Mouse (Mus musculus) forelimb bud, embryonic 11.5 days (tissue): ENCODE results near the gene Cdk9.
A peak's percentile ranks its signal among the peaks of the same experiment; 100 is the strongest.

Experiments used
- DNase-seq: peaks from one replicate; pipeline ENCODE4 v3.0.0-alpha.2; 2012; ENCODE audit warnings: low read depth, low spot score

Gene Cdk9

DNA sequence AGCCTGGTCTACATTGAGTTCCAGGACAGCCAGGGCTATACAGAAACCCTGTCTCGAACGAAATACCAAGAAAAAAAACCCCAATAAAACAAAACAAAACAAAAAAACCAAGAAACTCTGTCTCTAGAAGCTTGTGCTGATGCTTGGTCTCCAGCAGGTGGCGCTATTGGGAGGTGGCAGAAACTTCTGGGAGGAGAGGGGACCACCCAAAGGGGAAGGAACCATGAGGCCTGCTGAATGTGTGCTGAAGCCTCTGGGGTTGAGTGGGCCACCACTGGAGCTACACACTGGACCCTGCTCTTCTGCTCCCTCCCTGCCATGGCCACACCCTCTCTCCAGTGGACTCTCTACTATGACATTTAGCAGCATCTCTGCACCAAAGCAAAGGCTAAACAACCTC is 4.2 kb downstream of the Cdk9 start:
- DNase-seq = peak; percentile 77

DNA sequence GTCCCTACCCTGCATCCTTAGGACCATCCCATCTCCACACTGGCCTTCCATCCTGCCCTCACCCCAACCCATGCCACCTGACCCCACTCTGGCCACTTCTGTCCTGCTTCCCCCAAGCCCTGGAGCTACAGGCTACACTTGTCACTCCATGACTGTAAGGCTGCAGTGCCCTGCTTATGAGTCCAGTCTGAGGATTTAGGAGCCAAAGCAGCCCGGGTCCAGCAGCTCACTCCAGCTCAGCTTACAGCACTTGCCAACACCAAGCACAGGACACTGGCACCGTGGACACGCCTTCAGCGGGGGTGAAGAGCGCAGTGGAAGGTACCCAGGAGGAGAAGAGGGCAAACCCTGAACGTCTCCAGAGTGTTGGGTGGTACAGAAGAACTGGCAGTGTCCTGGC is 5.9 kb downstream of the Cdk9 start:
- DNase-seq = no peak

DNA sequence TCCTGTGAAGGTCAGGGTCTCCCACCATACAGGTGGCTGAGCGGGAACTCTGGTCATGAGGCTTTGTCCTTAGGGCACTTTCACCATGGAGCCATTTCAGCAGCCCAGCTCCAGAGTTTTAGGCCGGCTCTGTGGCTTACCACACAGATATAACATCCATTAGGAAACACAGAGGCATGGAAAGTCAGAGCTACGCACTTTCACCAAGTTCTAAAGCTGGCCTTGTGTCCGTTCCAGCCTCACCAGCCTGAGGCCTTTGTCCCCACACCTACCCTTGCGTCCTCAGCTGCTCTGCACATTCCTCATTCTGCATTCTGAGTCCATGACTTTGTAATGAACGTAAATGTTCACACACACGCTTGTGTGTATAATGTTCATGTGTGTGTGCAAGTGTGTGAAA is 7.9 kb downstream of the Cdk9 start:
- DNase-seq = no peak

DNA sequence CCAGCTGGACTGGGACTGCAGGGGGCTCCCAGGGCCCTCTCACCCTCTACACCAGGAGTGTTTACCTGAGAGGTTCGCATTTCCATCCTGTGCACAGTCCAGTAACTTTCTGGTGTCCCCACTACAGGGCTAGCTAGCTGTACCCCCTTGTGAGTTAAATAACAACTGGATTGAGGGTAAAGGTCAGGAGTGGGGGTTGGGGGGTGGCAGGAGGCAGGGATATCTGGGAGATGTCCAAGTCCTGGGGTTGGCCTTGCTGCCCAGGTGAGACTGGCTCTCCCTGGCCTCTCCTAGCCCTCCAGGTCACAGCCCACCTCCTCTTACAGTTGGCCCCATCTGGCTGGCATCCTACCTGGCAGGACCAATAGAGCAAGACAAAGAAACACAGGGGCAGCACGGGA is 8.9 kb downstream of the Cdk9 start, which contains the start of gene Fpgs:
Gene Fpgs, minus strand, starts transcription at position 125 of the 401 bp plus-strand sequence.
- DNase-seq = no peak

DNA sequence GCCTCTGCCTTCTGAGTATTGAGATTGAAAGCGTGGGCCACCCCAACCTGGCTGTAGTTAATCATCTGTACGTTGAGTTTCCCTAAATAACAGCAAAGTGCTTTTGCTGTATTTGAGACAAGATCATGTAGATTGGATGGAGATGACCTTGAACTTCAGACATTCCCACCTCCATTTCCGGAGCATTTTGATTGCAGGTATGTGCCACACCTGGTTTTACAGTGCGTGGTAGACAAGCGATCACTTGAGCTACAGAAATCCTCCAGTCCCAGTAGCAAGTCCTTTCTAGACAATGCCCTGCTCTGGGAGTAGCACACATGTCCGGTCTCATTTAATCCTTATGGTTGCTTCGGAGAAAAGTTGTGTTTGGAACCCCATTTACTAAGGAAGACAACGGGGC is 9.8 kb downstream of the Cdk9 start:
- no peak for DNase-seq

DNA sequence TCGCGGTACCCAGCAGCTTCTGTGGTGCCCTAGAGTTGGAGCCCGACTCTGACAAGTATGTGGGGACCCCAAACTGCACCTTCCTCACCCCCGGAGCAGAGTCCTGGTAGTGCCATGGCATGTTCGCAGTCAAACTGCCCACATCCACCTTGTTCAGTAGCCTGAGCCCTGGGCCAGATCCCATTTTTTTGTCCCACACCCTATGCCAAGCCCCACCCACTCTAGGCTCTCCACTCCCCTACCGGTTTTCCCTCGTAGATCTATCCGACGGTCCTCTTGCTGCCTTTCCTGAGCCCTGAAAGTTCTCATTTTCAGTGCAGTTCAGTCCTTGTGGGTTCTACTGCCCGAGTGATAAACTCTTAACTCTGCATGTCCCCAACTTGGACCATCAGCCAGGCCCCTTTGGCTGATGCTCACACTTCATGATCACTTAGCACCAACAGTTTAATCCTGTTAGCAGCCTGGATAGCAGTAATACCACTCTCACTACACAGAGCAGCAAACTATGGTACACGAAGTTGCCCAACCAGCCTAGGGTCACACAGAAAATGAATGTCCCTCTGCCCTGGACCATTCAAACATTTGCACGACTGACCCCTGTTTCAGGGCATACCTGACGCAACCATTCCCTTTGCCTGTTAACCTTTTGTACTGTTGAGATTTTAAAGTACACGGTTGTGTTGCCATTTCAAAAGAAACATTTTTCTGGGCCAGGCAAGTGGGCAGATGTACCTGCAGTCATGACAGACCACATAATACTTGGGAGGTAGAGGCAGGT is 11.7 kb downstream of the Cdk9 start:
- no peak for DNase-seq

DNA sequence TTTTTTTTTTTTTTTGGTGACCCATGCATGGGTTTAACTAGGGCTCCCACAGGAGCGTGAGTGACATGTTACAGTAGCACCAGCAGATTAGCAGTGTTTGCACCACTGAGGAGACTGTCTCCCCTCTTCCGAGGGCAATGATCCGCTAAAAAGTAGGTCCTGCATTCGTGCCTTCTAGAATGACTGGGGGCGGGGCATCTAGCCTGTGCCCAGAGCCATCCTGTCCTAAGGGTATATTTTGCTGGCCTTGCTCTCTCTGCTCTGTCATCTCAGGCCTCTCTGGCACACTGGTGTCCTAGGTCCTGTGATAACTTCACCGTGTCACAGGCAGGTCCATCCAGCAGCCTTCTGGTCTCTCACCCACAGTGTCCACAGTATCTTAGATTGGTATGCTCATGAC is 13.2 kb downstream of the Cdk9 start:
- no peak for DNase-seq

DNA sequence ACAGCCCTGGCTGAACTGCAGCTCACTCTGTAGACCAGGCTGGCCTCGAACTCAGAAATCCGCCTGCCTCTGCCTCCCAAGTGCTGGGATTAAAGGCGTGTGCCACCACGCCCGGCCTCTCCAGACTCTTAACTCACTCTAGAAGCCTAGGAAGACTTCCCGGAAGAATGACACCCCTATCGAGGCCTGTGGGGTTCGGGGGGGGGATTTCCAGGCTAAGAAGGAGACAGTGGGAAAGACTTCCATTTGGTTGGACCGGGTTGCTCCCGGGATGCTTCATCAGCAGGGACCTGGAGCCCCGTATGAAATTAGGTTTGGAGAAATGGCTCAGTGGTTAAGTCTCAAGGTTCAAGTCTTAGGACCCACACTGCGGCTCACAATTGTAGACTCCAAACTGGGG is 18.2 kb downstream of the Cdk9 start:
- DNase-seq = no peak

DNA sequence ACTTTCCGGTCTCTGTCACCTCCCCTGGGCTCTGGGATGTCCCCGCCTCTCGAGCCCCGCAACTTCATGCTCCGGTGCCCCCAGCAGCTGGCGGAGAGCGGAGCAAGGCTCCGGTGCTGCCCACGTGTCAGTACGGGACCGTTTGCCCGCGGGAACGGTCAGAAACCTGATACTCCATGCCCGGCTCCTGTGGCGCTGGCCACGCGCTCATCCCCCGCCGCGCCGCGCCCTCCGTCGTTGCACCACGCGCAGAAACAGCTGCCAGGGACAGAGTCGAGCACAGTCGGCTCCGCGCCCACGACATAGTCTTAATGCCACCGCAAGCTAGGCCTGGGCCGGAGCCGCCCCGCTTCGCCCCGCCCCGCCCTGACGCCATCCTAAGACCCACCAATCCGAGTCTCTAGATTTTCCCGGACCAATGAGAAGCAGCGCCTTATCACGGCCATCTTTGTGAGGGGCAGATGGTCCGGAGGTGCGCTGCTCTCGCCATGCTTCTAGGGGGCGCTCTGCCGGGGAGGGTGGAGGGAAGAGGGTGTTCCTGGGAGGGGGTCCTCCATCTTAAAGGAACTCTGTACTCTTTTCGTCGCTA is 19.0 kb downstream of the Cdk9 start:
- DNase-seq = peak; percentile 97

DNA sequence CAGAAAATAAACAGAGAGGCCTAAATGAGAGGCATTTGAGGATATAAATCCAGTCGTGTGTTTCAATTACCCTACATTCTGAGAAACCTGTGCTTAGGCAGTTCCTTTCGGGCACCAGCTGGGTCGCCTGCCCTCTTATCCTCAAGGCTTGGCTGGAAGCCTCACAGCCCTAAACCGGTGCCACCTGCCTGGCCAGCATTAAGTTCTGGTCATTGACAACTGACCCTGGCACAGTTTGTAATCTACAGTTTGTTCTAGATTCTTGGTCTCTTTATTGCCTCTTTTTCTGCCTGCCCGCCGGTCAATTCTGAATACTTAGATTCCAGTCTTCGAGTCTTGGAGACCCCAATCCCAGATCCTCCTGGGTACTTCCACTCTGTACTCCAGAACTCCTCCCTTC is 19.6 kb downstream of the Cdk9 start:
- DNase-seq = no peak

DNA sequence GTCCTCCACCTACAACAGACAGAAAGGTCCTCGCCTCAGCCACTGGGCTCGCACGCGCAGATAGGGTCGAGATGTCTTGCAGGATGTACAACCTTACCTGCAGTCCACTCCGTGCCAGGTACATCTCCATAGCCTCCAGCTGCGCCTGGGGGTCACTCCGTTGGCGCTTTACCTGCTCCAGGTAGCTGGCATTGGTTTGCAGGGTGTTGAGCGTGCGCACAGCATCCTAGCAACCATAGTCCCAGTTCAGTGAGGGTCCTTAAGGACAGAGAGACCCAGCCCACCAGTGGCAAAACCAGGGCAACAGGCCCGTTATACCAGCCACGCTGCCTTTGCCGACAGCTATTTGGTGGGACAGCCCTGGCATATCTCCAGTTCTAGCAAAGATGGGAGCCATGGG is 20.4 kb downstream of the Cdk9 start:
- DNase-seq = no peak

DNA sequence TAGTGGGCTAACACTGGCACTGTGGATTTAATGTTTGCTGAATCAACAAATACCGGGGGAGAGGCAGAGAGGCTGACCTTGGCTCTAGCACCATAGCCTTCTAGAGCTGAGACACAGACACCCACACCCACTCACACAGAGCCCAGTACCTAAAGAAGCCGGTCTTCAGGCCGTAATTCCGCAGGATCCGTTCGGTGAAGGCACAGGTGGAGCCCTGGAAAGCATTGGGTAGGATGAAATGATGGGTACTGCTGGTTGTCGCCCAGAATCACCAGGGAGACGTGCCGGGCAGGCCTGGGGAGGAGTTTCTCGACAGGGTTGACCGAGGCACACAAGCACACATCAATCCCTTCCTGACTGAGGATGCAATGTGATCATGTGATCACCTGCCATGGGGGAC is 21.8 kb downstream of the Cdk9 start:
- DNase-seq = no peak

DNA sequence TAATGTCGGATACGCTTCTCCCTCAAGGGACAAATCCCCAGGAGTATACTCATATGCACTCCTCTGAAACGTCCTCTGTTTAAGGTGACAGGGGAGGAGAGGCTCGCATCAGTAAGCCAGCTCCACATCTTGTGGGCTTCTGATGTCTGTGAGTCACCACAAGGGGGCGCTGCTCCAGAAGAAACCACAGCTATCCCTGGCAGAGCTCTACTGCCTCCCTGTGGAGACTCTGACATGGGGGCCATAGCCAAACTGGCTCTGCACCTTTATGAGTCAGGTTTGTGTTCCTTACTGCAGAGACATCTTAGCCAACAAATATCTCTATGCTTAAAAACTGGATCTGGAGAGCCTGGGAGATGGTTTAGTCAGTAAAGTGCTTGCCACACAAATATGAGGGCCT is 23.5 kb downstream of the Cdk9 start:
- DNase-seq = peak; percentile 94

DNA sequence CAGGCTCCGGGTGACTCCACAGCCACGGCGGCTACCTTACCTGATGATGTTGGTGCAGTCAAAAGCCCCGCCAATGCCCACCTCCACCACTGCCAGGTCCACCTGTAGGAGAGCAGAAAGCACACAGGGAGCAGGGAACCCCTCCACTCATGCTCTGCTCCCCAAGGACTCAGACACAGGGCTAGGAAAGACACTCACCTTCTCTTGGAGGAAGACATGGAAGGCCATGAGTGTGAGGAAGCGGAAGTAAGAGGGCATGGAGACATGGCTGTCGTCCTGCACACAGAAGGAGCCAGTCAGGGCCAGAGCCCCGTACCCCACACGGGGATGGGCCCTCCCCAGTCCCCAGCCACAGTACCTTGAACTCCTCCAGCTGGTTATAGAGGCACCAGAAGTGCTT is 25.3 kb downstream of the Cdk9 start:
- no peak for DNase-seq

DNA sequence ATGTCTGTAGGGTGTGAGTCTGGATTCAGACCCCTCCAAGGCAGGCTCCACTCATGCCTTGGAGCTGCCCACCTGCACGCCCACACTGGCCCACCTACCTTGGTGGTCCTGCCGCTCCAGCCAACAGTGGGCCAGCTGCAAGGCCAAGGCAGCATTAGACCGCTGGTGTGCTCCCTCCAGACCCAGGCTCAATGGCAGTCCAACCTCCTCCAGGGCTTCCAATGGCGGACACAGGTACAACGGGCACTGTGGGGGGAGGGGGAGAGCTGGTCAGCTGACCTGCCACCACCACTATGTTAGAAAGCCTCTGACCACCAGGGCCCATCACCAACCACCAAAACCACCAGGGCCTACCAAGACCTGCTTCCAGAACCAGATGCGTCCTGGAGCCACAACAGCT is 26.2 kb downstream of the Cdk9 start:
- DNase-seq = no peak

DNA sequence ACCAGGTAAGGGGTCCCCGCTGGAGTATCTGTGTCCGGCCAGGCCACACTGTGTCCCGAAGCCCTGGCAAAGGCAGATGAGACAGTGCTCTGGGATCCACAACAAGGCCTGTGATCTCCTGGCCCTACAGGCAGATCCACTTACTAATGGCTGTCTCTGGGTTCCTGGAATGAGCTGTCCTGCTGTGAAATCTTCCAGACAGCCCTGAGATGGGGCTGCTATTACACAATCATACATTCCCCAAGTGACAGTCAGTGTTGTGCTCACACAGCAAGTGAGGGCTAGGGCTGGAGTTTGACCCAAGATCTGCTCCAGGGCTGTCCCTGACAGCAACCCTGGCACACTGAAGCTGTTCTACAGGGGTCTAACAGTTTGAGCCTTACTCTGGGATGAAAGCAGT is 27.1 kb downstream of the Cdk9 start:
- no peak for DNase-seq

DNA sequence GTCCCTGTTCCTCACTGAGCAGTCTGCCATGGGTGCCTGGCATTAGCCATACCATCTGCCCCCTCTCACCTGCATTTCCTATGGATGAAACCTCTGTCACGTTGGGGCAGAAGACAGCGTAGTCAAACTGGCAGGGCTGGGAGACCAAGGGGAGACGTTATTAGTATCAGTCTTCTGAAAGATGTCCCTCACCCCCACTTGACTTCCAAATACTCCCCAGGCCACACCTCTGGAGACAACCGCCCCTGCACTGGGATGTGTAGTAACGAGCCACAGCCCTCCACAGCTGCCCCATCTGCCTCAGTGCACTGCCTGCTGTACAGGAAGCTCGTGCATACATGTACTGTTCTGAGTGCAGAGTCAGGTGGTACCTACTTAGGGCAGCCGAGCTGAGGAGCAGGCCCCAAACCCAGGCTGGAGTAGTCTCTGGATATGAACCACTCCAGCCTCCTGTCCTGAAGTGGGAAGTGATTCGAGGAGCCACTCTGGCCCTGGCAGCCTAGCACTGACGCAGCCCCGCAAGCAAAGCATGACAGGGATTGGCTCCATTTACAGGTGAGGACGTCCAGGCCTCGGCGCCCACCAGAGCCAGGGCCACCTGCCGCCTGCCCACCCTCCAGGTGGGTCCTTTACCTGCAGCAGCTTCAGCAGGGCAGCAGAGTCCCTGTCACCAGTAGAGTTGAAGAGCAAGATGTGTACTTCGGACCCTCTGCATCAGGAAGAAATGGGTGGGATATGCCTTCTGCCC is 28.0 kb downstream of the Cdk9 start:
- DNase-seq = no peak

DNA sequence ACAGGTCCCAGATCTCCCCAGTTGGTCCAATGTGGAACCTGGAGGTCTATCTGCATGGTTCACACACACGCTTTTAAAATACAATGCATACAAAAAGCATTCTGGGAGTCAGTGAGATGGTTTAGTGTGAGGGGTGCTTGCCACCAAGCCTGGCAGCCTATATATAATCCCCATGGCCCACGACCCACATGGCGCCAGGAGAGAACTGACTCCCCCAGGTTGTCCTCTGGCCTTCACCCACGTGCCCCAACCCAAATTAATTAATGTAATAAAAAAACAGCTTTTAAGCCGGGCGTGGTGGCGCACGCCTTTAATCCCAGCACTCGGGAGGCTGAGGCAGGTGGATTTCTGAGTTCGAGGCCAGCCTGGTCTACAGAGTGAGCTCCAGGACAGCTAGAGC is 29.2 kb downstream of the Cdk9 start:
- no peak for DNase-seq

DNA sequence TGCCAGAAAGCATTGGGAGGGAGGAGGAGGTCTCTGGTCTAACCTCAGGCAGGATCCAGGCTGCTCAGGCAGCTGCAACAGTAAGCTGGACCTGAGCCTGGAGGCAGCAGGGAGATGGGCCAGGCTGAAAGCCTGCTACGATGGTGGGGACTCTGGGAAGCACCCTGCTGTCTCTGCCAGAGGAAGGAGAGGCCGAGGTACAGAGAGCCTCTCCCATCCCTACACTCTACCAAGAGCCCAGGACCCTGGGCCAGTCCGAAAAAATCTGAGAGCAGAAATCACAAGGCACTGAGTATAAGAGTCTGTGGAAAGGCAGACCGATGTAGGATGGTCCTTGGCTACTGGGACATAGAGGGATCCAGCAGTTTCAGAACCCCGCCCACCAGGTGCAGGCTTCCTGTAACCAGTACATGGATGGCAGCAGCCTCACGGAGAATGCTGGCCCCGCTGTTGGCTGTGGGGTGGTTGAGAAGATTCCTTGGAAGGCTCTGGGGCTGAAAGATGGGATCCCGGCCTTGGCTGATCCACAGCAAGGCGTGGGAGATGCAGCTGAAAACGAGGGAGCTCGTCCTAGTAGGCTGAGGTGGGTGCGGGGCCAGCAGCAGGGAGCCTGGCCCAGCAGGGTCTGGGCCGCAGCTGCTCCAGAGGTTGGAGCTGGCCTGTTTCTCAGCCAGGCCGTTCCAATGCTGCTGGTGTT is 30.0 kb downstream of the Cdk9 start:
- no peak for DNase-seq

DNA sequence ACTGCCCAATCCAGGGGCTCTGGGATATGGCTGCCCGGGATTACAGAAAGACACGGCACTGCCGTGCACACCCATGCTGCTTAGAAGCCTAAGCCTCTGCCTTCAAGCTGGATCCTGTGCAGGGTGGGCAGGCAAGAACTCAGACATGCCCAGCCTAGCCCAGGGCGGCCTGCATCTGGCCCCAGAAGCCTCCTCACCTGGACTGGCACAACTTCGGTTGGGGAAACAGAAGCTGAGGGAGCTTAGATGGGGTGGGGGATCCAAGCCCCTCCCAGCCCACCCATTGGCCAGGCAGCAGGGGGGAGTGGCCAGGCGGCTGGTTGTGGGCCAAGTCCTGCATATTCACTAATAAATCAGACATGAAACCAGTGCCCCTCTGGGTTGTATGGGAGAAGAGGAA is 31.1 kb downstream of the Cdk9 start:
- no peak for DNase-seq

DNA sequence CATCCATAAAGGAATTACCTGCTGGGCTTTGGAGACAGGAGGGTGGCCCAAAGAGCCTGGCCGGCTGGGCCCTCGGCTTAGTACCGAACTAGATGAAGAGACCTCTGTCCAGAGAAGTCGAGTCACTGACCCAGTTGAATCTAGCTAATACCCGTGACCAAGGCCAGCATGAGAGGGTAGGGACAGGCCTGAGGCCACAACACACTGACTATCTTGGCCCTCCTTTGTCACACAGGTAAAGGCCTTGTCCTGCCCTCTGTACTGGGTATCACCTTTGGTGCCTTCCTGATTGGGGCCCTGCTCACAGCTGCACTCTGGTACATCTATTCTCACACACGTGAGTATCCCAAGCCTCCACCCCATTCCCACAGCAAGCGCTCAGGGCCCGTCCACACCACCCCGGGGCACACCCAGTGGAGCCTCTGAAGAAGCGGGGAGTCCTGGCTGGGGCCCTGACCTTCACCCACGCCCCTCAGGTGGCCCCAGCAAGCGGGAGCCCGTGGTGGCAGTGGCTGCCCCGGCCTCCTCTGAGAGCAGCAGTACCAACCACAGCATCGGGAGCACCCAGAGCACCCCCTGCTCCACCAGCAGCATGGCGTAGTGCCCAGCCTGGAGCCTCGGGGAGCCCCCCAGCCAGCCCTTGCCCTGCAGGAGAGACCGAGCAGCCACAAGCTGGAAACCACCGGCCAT is 31.8 kb downstream of the Cdk9 start:
- DNase-seq = no peak

DNA sequence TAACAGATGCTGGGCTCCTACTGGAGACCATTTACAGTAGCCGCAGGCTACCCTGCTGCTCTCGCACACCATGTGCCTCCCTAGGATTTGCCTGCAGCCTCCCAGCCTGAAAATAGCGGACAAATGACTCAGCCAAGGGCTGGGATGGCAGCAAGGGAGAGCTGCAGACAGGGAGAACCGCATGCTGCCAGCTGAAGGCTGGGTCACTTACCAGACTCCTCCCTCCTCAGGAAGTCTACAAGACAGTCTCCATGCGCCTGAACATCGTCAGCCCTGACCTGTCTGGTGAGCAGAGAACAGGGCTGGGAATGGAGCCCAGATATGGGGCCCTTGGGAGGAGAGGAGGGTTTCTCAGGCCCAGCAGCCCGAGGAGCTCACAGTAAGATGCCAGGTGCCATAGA is 32.8 kb downstream of the Cdk9 start:
- no peak for DNase-seq
